Mouse (Mus musculus) forebrain, embryonic 13.5 days (tissue): ENCODE measurements around the gene Tapbpl. TPM values are rescaled to one million over a fixed set of nuclear protein-coding genes. Genes with fewer than 3 reads are reported as not detected.

Source experiments
- ATAC-seq: fragments of 200-750 bp; cut with Nextera tagmentation; 2 replicates; pipeline ENCODE4 v1.8.0; 2017
- H3K27ac ChIP-seq: fragments of 300-500 bp; sonication (generic); 2 replicates; pipeline ENCODE4 v1.5.1; 2015; ENCODE audit warnings: inconsistent platforms, mild to moderate bottlenecking, moderate library complexity
- H3K27me3 ChIP-seq: fragments of 300-500 bp; sonication (generic); 2 replicates; pipeline ENCODE4 v1.6.1; 2015; ENCODE audit warnings: mild to moderate bottlenecking, inconsistent platforms
- H3K36me3 ChIP-seq: fragments of 300-500 bp; sonication (generic); 2 replicates; pipeline ENCODE4 v1.6.1; 2015; ENCODE audit warnings: mild to moderate bottlenecking, inconsistent platforms; ENCODE audit not compliant: poor library complexity, severe bottlenecking
- H3K4me1 ChIP-seq: fragments of 300-500 bp; sonication (generic); 2 replicates; pipeline ENCODE4 v1.6.1; 2015; ENCODE audit warnings: inconsistent platforms
- H3K4me2 ChIP-seq: fragments of 300-500 bp; sonication (generic); 2 replicates; pipeline ENCODE4 v1.6.1; 2015; ENCODE audit warnings: inconsistent platforms, mild to moderate bottlenecking, moderate library complexity
- H3K4me3 ChIP-seq: fragments of 300-500 bp; sonication (generic); 2 replicates; pipeline ENCODE4 v1.5.1; 2015; ENCODE audit warnings: mild to moderate bottlenecking, inconsistent platforms
- H3K9ac ChIP-seq: fragments of 300-500 bp; sonication (generic); 2 replicates; pipeline ENCODE4 v1.6.1; 2015; ENCODE audit warnings: mild to moderate bottlenecking, inconsistent platforms
- H3K9me3 ChIP-seq: fragments of 300-500 bp; sonication (generic); replicated peaks from 2 replicates; pipeline ENCODE4 v1.6.1; 2016; ENCODE audit warnings: inconsistent platforms
- WGBS: fragments of 180-500 bp; shearing (Covaris S2); methylation state at CpG from one replicate; pipeline ENCODE4 v1.1.7; 2015; 5-methylcytosine and 5-hydroxymethylcytosine counted together
- polyA plus RNA-seq: library from polyadenylated mRNA; unstranded; fragments of >200 nt; fragmentation: Nextera tagmentation; extraction: Ambion mirVana; gene quantifications from 2 replicates; pipeline ENCODE4 v1.2.1, GENCODE M21; 2015

Tapbpl gene
- polyA plus RNA-seq, 1 experiment from 2014 or later: 2.2 TPM

DNA sequence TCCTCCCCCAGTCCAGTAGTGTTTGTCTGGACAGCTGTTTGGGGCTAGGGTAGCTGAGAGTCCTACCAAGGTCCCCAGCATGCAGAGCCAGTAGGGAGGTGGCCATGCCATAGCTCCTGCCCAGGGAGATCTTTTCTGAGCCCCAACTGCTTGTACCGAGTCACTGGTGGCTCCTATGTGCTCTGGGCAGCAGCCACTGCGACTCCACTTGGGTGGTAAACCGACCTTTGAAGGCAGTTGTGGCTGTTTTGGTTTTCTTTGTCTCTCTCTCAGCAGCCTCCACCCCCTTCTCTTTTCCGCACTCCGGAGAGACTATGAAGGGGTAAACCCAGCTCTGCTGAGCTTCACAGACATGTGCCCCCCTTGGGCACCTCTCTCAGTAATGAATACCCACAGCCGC, 5.1 kb upstream of the Tapbpl start, which contains the start of gene Cd27:
TSS of gene Cd27 (minus strand) at position 229 of the 400 bp plus-strand sequence.
- ATAC-seq: no peak
- no peak within 1 kb of the TSS for H3K4me2 ChIP-seq
- no peaks in the 10 kb centered on the region for H3K27me3 ChIP-seq
- H3K27ac ChIP-seq: no peak within 1 kb of the TSS
- H3K9me3 ChIP-seq: no peaks in the 10 kb centered on the region
- H3K36me3 ChIP-seq: no peaks in the 10 kb centered on the region
- peaks cover 6% of the 10 kb centered on the region; the same call in 1 of the 2 replicates for H3K4me1 ChIP-seq
- 21% methylated on average over 6 of the region's 6 CpGs for WGBS
- no peak within 1 kb of the TSS for H3K4me3 ChIP-seq
- no peak within 1 kb of the TSS for H3K9ac ChIP-seq

DNA sequence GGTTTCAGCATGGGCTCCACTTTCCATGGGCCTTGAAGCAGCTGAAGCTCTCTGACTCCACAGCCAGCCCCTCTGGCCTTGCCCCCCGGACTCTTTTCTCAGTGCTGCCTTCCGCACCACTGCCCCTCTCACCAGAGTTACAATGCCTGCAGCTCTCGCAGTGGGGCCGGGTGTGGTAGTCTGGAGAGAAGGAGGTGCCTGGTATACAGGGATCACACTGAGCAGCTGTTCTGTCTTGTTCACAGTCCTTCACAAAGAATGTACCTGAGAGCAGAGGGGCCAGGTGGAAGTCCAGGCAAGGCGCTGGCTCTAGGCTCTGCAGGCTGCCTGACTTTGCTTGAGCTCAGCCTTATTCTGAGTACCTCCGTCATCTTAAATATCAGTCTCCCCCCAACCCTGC, 4.7 kb upstream of the Tapbpl start:
- Histone ChIP-seq H3K9ac (no peak overlapping the region), H3K27me3 (no peaks in the 10 kb centered on the region), H3K27ac (no peak overlapping the region), H3K36me3 (no peaks in the 10 kb centered on the region), H3K4me1 (peaks cover 10% of the 10 kb centered on the region), H3K4me3 (no peak overlapping the region), H3K9me3 (no peaks in the 10 kb centered on the region), H3K4me2 (no peak overlapping the region)
- no peak for ATAC-seq
- 52% methylated on average over 6 of the region's 6 CpGs for WGBS

DNA sequence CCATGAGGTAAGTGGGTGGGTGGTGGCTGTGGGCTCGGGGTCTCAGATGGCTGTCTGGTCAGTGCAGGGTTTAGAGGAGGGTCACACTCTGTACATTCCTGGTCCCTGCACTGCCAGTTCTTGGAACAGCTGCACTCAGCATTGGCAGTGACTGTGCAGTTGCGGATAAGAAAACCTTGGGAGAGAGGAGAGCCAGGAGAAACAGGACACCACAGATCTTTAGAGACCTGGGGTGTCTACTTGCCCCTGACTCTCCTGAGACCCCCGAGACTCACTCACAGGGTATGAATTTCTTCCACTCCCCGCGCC, 2.8 kb upstream of the Tapbpl start:
- 76% methylated on average over 5 of the region's 5 CpGs for WGBS
- peaks cover 17% of the 10 kb centered on the region for H3K4me1 ChIP-seq
- ATAC-seq: no peak
- no peaks in the 10 kb centered on the region for H3K36me3 ChIP-seq
- H3K9ac ChIP-seq: no peak overlapping the region
- H3K27ac ChIP-seq: no peak overlapping the region
- no peak overlapping the region for H3K4me3 ChIP-seq
- H3K4me2 ChIP-seq: no peak overlapping the region
- no peaks in the 10 kb centered on the region for H3K9me3 ChIP-seq
- no peaks in the 10 kb centered on the region for H3K27me3 ChIP-seq

DNA sequence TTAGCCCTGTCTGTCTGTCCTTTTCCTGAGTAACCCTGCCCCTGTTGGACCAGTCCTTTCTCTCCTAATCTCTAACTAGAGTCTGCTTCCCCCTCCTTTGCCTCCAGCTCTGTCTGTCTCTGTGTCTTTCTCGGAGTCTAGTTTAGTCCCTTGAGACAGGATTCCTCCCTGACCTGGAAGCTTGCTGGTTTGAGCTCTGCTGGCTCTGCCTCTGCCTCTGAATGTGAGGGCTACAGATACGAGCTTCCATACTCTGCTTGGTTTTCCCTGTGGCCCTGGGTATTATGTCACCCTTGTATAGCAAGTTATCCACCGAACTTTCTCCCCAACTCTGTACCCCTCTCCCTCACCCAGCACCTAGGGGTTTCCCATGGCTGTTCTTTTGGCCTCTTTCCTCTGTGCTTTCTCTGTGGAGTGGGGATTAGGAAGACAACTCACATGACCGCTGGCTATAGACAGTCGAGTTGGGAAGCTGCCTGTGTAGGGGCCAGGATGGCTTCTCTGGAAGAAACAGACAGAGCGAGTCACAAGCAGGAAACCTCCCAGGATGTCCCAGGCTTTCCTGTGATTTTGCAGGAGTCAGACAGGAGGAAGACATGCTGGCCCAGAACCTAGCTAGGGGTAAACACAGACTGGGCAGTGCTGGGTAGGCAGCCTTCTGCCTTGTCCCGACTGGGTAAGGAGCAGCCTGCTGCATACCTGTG, 2.3 kb upstream of the Tapbpl start:
- H3K27me3 ChIP-seq: no peaks in the 10 kb centered on the region
- ATAC-seq: no peak
- H3K4me1 ChIP-seq: peaks cover 17% of the 10 kb centered on the region
- H3K9ac ChIP-seq: no peak overlapping the region
- 56% methylated on average over 7 of the region's 7 CpGs for WGBS
- no peak overlapping the region for H3K27ac ChIP-seq
- H3K4me3 ChIP-seq: no peak overlapping the region
- H3K36me3 ChIP-seq: no peaks in the 10 kb centered on the region
- no peak overlapping the region for H3K4me2 ChIP-seq
- no peaks in the 10 kb centered on the region for H3K9me3 ChIP-seq

DNA sequence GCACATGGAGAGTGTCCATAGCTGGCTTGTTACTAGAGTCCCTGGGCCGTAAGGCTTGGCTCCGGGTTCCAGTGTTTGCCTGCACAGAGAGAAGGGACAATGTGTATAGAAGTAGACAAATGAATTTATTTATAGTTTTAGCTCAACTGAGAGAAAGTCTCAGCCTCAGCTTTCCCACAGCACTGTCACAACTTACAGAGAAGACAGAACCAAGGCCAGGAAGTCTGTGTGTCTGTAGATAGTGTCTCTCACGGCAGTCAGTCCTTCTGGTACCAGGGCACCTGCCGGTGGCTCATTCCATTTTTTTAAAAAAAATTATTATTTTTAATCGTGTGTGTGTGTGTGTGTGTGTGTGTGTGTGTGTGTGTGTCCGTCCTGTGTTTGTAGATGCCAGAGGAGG, 856 bp upstream of the Tapbpl start:
- H3K4me1 ChIP-seq: peaks cover 17% of the 10 kb centered on the region
- H3K27ac ChIP-seq: no peak overlapping the region
- H3K4me3 ChIP-seq: no peak overlapping the region
- no peak overlapping the region for H3K4me2 ChIP-seq
- H3K27me3 ChIP-seq: no peaks in the 10 kb centered on the region
- no peaks in the 10 kb centered on the region for H3K9me3 ChIP-seq
- no peak for ATAC-seq
- no peaks in the 10 kb centered on the region for H3K36me3 ChIP-seq
- no peak overlapping the region for H3K9ac ChIP-seq
- WGBS: 77% methylated on average over 6 of the region's 6 CpGs

DNA sequence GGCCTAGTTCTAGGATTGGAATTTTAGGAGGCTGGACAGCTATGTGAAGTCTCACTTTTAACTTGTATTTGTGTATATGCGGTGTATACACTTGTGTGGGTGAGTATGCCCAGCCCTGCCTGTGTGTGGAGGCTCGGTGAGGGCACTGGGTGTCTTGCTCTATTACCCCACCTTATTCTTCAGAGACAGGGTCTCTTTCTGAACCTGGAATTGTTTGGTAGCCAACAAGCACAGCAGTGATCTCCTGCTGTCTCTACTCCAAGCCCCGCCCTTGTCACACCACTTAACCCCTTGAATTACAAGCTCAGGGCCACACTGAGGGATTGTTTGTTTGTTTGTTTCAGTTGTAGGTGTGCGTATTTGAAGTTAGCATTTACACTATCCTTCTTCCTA, 381 bp upstream of the Tapbpl start:
- Histone ChIP-seq H3K9ac (peak overlapping the region; percentile 69; the same call in 1 of the 2 replicates), H3K4me1 (peaks cover 17% of the 10 kb centered on the region), H3K36me3 (no peaks in the 10 kb centered on the region), H3K27ac (no peak overlapping the region), H3K4me2 (peak overlapping the region; percentile 77), H3K27me3 (no peaks in the 10 kb centered on the region), H3K9me3 (no peaks in the 10 kb centered on the region), H3K4me3 (peak overlapping the region; percentile 40; the same call in 1 of the 2 replicates)
- 63% methylated on average over 4 of the region's 4 CpGs for WGBS
- 0 out of 2 replicates have a peak, but pooled peaks have one; percentile 9 for ATAC-seq

DNA sequence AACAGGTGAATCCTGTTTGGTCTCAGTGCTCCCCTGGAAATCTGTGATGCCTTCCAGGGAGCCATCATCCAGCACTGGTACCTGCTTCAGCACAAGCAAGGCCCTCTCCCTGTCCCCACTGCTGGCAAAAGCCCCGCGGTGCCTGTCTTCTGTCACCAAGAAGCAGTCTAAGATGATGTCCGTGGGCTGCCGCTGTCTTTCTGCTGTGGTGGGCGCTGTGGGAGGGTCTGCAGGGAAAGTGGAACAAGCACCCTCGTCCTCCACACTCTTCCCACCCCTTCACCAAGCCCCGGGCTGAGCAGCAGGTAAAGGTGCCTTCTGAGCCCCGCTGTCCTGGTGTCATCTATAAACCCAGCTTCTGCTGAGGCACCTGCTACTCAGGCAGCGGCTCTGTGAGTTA, 1.1 kb downstream of the Tapbpl start:
- Histone ChIP-seq H3K4me2 (peak overlapping the region; percentile 77; the same call in 1 of the 2 replicates), H3K9ac (peak overlapping the region; percentile 34; the same call in 1 of the 2 replicates)
- 62% methylated on average over 9 of the region's 9 CpGs for WGBS

DNA sequence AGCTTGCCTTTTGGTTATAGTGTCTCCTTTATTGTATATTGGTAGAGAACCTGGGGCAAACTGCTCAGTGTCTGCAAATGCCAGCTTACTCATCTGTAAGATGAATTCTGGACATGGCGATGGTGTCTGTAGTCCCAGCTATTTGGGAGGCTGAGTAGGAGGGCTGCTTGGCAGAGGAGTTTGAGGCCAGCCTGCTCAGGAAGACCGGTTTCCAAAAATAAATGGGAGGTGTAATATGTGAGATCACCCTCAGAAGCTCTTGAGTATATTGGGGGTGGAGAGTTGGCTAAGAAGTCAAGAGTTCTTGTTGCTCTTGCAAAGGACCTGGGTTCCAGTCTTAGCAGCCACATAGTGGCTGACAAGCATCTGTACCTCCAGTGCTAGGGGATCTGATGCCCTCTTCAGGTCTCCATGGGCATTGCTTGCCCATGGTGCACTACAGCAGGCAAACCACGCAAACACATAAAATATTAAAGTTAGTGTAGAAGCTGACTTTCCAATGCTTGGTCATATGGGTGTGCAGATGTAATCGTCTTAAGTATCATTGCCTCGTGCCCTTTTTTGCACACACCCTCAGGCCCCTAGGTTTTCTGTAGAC, 6.0 kb downstream of the Tapbpl start:
- Histone ChIP-seq H3K36me3 (0 out of 2 replicates have a peak, but pooled peaks cover 4% of the 10 kb centered on the region), H3K4me2 (no peak overlapping the region), H3K4me3 (no peak overlapping the region), H3K9ac (no peak overlapping the region), H3K27ac (no peak overlapping the region), H3K9me3 (no peaks in the 10 kb centered on the region), H3K27me3 (no peaks in the 10 kb centered on the region), H3K4me1 (0 out of 2 replicates have a peak, but pooled peaks cover 1% of the 10 kb centered on the region)
- ATAC-seq: no peak
- WGBS: 83% methylated on average over 5 of the region's 5 CpGs

More for the DNA sequence above, 1.1 kb downstream of the Tapbpl start:
- ATAC-seq: 0 out of 2 replicates have a peak, but pooled peaks have one; percentile 7
- no peak overlapping the region for H3K27ac ChIP-seq
- no peak overlapping the region for H3K4me3 ChIP-seq
- no peaks in the 10 kb centered on the region for H3K9me3 ChIP-seq
- H3K27me3 ChIP-seq: no peaks in the 10 kb centered on the region
- no peaks in the 10 kb centered on the region for H3K36me3 ChIP-seq
- H3K4me1 ChIP-seq: peaks cover 17% of the 10 kb centered on the region

DNA sequence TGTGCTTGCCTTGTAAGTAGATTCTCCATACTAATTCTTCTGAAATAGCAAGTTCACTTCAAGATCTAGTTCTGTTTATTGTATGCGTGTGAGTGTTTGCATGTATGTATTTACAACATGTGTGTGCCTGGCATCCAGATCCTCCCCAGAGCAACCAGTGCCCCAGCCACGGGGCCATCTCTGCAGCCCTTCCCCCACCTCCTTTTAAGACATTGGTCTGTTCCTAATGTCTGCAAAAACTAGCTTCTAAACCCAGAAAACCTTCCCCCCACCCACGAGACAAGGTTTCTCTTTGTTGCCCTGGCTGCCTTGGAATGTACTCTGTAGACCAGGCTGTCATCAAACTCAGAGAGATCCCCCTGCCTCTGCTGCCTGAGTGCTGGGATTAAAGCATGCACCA, 9.1 kb downstream of the Tapbpl start:
- Histone ChIP-seq H3K4me2 (no peak overlapping the region), H3K9me3 (no peaks in the 10 kb centered on the region), H3K27ac (no peak overlapping the region), H3K4me3 (no peak overlapping the region), H3K4me1 (no peaks in the 10 kb centered on the region), H3K36me3 (0 out of 2 replicates have a peak, but pooled peaks cover 4% of the 10 kb centered on the region), H3K27me3 (no peaks in the 10 kb centered on the region), H3K9ac (no peak overlapping the region)
- ATAC-seq: no peak
- WGBS: 92% methylated on average over 3 of the region's 3 CpGs

DNA sequence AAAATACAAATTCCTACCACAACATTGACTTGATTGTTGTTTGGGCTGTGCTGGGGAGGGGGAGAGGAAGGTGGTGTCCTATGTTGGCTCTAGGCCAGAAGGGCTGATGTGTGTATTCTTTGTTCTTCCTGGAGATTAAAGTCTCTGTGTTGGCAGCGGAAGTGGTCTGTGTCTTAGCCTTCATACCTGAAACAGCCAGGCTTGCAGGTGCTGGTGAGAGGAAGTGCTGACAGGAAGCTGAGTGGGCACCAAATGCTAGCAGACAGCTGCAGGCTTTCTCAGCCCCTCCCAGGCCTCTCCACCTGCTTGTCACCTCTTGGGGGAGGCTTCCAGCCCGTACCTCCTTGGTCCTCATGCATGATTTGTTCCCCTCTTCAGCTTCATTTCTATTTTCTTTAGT, 9.5 kb downstream of the Tapbpl start:
- Histone ChIP-seq H3K9ac (no peak overlapping the region), H3K36me3 (0 out of 2 replicates have a peak, but pooled peaks cover 4% of the 10 kb centered on the region), H3K27ac (no peak overlapping the region), H3K4me3 (no peak overlapping the region), H3K4me1 (no peaks in the 10 kb centered on the region), H3K4me2 (no peak overlapping the region), H3K27me3 (peaks cover under 1% of the 10 kb centered on the region; the same call in 1 of the 2 replicates), H3K9me3 (no peaks in the 10 kb centered on the region)
- WGBS: 64% methylated on average over 2 of the region's 2 CpGs
- ATAC-seq: no peak

DNA sequence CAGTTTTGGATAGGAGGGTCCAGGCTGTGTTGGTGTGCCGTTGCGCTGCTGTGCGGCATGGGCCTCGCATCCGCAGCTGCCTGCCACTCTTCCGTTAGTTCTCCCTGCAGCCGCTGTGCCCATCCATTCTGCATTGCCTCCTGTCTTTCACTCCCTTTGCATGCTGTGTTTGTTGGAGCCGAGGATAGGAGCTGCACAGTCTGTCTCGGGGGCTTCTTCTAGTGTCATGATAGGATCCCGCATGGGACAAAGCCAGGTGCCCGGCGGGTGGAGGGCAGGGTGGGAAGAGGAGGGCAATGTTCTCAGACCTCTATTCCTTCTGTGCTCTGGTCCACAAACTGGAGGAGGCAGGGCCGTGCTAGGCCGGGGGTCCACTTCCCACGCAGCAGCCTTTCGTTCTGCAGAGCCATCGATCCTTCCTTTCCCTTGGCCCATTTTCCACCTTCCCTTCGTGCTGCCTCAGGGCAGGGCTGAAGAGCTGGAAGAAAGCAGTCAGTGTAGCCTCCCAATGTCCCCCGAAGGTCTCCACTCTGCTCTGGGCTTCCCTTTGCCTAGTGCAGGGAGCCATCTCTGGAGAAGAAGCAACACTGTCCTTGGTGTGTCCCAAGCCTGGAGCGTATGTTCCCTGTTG, 10.4 kb downstream of the Tapbpl start:
- H3K9ac ChIP-seq: 0 out of 2 replicates have a peak overlapping the region, but pooled peaks have one; percentile 37
- H3K4me1 ChIP-seq: 0 out of 2 replicates have a peak, but pooled peaks cover 4% of the 10 kb centered on the region
- H3K9me3 ChIP-seq: no peaks in the 10 kb centered on the region
- 0 out of 2 replicates have a peak, but pooled peaks cover 4% of the 10 kb centered on the region for H3K36me3 ChIP-seq
- H3K4me2 ChIP-seq: no peak overlapping the region
- 93% methylated on average over 20 of the region's 20 CpGs for WGBS
- H3K27me3 ChIP-seq: peaks cover 6% of the 10 kb centered on the region; the same call in 1 of the 2 replicates
- no peak overlapping the region for H3K27ac ChIP-seq
- no peak for ATAC-seq
- no peak overlapping the region for H3K4me3 ChIP-seq

DNA sequence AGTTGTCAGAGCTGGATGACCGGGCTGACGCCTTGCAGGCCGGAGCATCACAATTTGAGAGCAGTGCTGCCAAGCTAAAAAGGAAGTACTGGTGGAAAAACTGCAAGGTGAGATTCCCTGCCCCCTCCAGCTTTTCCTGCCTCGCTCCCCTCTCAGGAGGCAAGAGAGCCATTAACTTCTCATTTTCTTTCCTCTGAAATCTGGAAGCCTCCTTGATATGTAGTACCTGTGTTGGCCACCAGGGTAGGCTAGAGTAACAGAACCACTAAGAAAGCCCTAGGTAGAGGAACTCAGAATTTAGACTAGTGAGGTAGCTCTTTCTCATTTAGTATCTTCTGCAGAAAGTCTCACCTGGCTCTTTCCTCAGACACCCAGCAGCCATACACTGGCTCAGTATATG, 12.7 kb downstream of the Tapbpl start:
- Histone ChIP-seq H3K9ac (no peak overlapping the region), H3K9me3 (no peaks in the 10 kb centered on the region), H3K27ac (no peak overlapping the region), H3K4me2 (no peak overlapping the region), H3K27me3 (peaks cover 9% of the 10 kb centered on the region), H3K4me1 (peaks cover 9% of the 10 kb centered on the region; the same call in 1 of the 2 replicates), H3K4me3 (no peak overlapping the region), H3K36me3 (no peaks in the 10 kb centered on the region)
- ATAC-seq: no peak
- WGBS: 81% methylated on average over 4 of the region's 4 CpGs
